Mouse (Mus musculus): ENCODE measurements around the gene Bbs9.

- TF ChIP-seq TAL1 (IDR thresholded peaks at IDR 0.05; ENCODE audit: low read length): no peak
- no peak for TF ChIP-seq GATA1 (IDR thresholded peaks at IDR 0.05; ENCODE audit: low read length)
Observed at GRCm38 (mm10) chr9:22632800-22633485, 157.4 kb downstream of the Bbs9 start.

All from erythroblast, embryonic 14.5 days (primary cell).